Mouse (Mus musculus) cerebellum, adult 9-11 months (tissue): ENCODE measurements at regions not wholly inside any gene's neighbourhood (a gene's known extent, or its start where the extent isn't known, plus 50 kb on each side); places are given as distances from the start of the nearest gene placed in this dataset.

ENCODE experiments used
- DNase-seq: peaks from one replicate; pipeline ENCODE4 v3.0.0; 2022

- DNase-seq, result no peak
Observed at GRCm38 (mm10) chr14:23237376-23237775, 776.9 kb downstream of the Kcnma1 start.

GRCm38 (mm10) chr14:23198676-23199075, 815.6 kb downstream of the Kcnma1 start:
- DNase-seq, result peak; percentile 9

DNA sequence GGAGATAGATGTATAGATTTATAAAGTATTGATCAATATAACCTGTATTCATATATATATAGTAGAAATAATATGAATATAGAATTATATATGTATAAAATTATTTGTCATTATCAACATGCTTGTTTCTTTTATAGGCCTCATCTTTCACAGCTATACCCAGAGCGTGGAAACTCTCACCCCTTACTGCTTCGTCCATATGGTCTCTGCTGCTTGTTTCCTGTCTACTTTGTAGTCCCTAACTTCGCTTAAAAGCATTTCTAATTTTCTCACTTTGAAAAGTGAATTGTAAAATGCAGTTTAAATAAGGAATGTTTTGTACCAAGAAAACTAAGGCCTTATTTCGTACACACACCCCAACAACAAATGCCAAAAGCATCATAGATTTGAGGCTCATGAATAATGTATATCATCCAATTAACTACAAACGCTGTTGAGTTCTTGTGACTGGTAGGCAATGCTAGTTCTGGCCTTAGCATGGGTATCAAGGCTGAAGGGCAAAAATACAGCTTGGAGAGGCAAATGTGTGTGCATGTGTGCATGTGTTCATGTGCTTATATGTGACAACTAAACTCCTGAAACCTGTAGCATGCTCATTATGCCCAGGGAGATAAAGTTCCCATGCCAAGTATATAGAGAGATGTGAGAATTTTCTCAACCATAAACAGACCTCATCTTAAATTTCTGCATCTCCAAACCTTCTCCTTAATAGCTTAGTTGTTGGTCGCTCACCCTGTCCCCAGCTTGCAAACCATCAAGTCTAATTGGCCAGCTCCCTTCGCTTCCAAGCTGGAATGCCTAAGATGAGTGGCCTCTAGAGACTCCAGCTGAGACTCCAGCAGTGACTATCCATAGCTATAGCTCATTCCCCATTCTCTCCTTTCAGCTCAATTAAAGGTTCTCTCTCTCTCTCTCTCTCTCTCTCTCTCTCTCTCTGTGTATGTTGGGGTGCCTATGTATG, 819.4 kb downstream of the Kcnma1 start:
- DNase-seq, result no peak

GRCm38 (mm10) chr14:23192566-23192965, 821.7 kb downstream of the Kcnma1 start:
- no peak for DNase-seq

- no peak for DNase-seq
Observed at GRCm38 (mm10) chr14:23185359-23185758, 828.9 kb downstream of the Kcnma1 start.

- DNase-seq, result no peak
Observed at GRCm38 (mm10) chr14:23169346-23169745, 844.9 kb downstream of the Kcnma1 start.

DNA sequence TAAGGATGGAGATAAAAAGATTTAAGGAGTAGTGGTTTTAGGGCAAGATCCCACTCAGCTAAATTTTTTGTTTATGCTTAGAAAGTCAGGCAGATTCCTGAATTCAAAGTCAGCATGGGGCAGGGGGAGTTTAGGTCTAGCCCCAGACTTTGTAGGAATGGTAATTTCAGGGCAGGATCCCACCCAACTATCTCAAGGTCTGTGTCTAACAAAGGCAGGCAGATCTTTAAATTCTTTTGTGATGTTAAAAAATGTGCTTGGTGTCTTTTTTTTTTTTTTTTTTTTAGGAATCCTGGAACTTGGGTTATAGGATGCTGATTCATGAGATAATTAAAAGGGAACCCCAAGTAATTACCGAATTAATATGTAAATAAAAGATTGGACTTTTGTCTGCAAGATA, 853.7 kb downstream of the Kcnma1 start:
- no peak for DNase-seq

- no peak for DNase-seq
Observed at GRCm38 (mm10) chr14:23150431-23150830, 863.9 kb downstream of the Kcnma1 start.

DNA sequence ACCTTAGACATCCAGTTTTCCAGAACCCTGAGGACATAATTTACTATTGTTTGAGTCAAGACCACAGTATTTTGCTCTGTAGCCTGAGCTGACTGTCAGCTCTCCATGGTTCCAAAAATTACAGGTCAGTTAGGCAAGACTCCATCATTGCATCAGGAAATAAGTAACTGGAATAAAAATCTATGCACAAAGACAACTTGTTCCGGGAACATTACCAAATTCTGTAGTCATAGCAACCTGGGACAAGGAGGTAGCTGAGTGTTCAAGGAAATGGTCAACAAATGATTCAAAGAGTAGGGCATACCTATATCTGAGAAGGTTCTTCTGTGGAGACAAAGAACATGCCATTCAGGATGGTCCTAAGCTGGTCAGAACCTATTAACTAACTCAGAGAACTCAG, 867.3 kb downstream of the Kcnma1 start:
- DNase-seq, result no peak

DNA sequence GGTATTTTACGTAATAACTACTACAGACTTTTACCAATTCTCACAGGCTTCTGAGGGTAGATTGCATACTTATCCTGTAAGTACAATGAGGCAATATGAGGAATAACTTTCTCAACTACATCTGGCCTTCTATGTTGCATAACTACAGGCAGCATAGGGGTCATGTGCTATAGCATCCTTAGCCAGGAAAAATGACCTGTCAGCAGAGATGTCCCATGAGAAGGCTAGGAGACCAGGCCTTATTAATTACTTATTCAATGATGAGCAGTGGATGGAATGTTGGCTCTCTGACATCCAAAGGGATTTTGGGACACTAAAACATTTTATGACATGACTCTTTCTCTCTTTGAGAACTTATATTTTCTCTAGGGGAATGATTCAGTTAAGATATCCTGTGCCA, 873.9 kb downstream of the Kcnma1 start:
- DNase-seq, result no peak

- no peak for DNase-seq
Observed at GRCm38 (mm10) chr14:23134723-23135122, 879.6 kb downstream of the Kcnma1 start.

DNA sequence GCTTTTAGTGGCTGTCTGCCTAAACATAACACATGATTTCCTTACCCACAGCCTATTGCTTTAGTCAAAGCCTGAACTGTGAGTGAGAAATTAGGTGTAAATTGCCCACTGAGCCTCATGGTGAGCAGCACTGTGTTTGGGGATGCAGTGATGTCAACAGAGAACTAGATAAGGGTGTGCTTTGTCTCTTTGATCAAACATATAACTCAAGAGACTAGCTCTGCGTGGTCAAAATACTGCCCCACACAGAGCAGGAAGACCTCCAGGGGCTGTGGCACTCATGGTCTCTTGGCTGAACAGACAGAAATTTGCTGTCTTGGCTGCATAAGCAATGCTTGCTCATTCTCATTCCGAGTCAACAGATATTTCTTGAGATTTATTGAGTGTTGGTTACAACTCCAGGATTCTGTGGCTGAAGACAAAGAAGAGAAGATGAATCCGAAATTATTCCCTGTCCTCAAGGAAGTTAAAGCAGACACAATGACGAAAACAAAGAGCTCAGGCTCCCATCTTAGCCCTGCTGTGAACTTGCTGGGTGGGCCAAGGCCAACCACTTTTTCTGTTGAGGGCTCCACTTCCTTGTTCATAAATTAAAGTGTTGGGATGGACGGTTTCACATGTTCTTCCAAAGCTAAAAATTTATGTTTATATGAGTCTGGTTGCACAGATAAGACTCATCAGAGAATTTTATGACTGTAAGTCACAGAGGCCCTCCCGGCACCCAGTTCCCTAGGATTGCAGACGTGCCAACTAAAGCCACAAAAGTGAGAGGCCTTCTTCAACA, 882.4 kb downstream of the Kcnma1 start:
- DNase-seq, result no peak

- no peak for DNase-seq
Observed at GRCm38 (mm10) chr14:23115889-23116510, 898.3 kb downstream of the Kcnma1 start.

GRCm38 (mm10) chr14:23114910-23115309, 899.4 kb downstream of the Kcnma1 start:
- DNase-seq, result no peak

DNA sequence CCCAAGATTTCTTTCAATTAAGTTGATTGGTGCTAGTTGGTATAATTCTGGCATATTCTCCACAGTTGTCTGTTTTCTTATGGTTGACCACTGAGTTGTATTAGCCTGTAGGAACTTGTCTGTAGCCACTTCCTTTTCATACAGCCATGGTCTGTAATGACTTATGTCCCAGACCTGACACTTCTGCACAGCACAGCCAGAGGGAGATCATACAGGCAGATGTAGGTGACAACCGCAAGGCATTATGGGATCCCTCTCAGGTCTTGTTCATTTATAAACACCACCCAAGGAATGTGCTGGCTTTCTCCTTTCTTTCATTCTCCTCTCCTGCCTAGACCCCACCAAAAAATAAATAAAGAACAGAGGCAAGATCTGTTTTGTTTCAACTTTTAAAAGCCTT, 899.8 kb downstream of the Kcnma1 start:
- no peak for DNase-seq

DNA sequence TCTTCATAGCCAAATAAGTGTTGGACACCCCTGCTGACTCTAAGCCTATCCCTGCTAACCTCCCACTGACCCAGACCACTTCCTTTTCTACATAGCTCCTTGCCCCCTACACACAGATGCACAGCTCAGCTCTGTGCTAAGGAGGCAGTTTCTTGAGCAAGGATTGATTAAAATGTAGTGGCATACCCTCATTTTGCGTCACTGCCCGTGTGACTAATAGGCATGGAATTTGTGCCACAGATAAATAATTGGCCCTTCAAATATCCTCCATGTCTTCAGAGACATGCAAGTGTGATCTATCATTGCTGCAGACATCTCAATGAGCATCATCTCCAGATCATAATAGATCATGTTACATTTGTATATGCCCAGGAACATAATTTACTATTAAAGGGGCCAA, 901.9 kb downstream of the Kcnma1 start:
- no peak for DNase-seq

DNA sequence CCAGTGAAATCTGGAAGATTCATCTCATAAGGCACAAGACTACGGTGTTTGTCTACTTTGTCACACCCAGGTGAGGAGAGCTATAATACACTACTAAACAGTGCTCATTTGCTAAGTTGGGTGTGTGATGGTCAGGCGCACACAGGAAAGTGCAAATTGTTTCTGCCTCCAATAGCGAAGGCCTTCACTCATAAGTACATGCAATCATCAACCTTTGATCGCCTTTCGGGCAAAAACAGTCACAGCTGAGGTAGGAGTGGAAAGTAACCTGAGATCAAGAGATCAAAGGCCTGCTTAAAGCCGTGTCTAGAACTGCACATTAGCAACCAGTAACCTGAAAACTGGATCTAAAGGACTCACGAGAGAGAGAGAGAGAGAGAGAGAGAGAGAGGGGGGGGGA, 905.7 kb downstream of the Kcnma1 start:
- no peak for DNase-seq

DNA sequence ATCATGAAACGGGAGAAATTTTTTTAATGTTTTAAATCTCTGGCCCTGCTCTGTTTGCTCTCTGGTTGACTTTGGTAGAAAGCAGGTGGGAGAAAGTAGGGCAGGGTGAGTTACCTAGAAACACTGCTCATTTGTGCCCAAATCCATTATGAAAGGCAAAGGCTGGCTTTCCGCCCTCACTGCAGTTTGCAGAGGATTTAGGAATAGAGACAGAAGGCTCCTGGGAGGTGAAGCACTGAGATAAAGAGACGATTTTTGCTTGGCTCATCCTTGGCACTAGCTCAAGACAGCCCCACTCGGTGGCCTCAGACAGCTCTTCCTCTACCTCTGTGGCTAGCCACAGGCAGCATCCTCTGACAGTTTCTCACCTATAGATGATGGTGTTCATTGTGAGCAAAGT, 906.8 kb downstream of the Kcnma1 start:
- peak; percentile 64 for DNase-seq
